Mouse (Mus musculus): ENCODE results near the gene Slc27a2. TPM values are rescaled to one million over a fixed set of nuclear protein-coding genes. Genes with fewer than 3 reads are reported as not detected.

Slc27a2 gene
- polyA plus RNA-seq (2014; fragmentation: Nextera tagmentation; extraction: Ambion mirVana), result 0.51 and 0.69 TPM in 2 replicates

- peak within 1 kb of the TSS; percentile 53 for H3K4me3 ChIP-seq (ENCODE audit: low read depth, low read length)
- peak within 1 kb of the TSS; percentile 97 for H3K4me2 ChIP-seq (ENCODE audit: low read depth)
- H3K27me3 ChIP-seq (ENCODE audit: control insufficient read depth, insufficient read depth, low read length), result peaks cover 29% of the 10 kb centered on the region
- ATAC-seq (ENCODE audit: insufficient read depth, low FRiP score, low TSS enrichment) (peak; percentile 72), DNase-seq (ENCODE audit: low spot score) (peak; percentile 67)
- H3K9me3 ChIP-seq (ENCODE audit: control insufficient read depth, low read length), result no peaks in the 10 kb centered on the region
- H3K36me3 ChIP-seq (ENCODE audit: control insufficient read depth, insufficient read depth, low read length), result no peaks in the 10 kb centered on the region
- no peak within 1 kb of the TSS for H3K27ac ChIP-seq (ENCODE audit: low read depth, low read length)
- H3K9ac ChIP-seq (ENCODE audit: low read length), result peak within 1 kb of the TSS; percentile 52
- WGBS, result 1% methylated on average over 52 of the region's 61 CpGs
- H3K4me1 ChIP-seq (ENCODE audit: control insufficient read depth, insufficient read depth, low read length), result peaks cover 4% of the 10 kb centered on the region; the same call in 1 of the 2 replicates
These were observed at the start of gene Slc27a2 for GRCm38 (mm10) chr2:126552357-126553290. TSS of gene Slc27a2 (plus strand) at chr2:126552407.

GRCm38 (mm10) chr2:126505156-126505555, 47.1 kb upstream of the Slc27a2 start:
- ATAC-seq (ENCODE audit: insufficient read depth, low FRiP score, low TSS enrichment) (no peak), DNase-seq (ENCODE audit: low spot score) (no peak)
- Histone ChIP-seq H3K36me3 (ENCODE audit: control insufficient read depth, insufficient read depth, low read length) (no peaks in the 10 kb centered on the region), H3K27me3 (ENCODE audit: control insufficient read depth, insufficient read depth, low read length) (no peaks in the 10 kb centered on the region), H3K27ac (ENCODE audit: low read depth, low read length) (no peak overlapping the region), H3K9ac (ENCODE audit: low read length) (no peak overlapping the region), H3K9me3 (ENCODE audit: control insufficient read depth, low read length) (no peaks in the 10 kb centered on the region), H3K4me3 (ENCODE audit: low read depth, low read length) (no peak overlapping the region), H3K4me2 (ENCODE audit: low read depth) (no peak overlapping the region), H3K4me1 (ENCODE audit: control insufficient read depth, insufficient read depth, low read length) (no peaks in the 10 kb centered on the region)
- 78% methylated on average over 1 of the region's 1 CpGs for WGBS

- Histone ChIP-seq H3K4me2 (ENCODE audit: low read depth) (no peak overlapping the region), H3K36me3 (ENCODE audit: control insufficient read depth, insufficient read depth, low read length) (no peaks in the 10 kb centered on the region), H3K4me1 (ENCODE audit: control insufficient read depth, insufficient read depth, low read length) (no peaks in the 10 kb centered on the region), H3K9me3 (ENCODE audit: control insufficient read depth, low read length) (no peaks in the 10 kb centered on the region), H3K9ac (ENCODE audit: low read length) (no peak overlapping the region), H3K4me3 (ENCODE audit: low read depth, low read length) (no peak overlapping the region), H3K27ac (ENCODE audit: low read depth, low read length) (no peak overlapping the region), H3K27me3 (ENCODE audit: control insufficient read depth, insufficient read depth, low read length) (no peaks in the 10 kb centered on the region)
- no peak for DNase-seq (ENCODE audit: low spot score)
- ATAC-seq (ENCODE audit: insufficient read depth, low FRiP score, low TSS enrichment), result no peak
- 93% methylated on average over 5 of the region's 5 CpGs for WGBS
These were observed 44.7 kb upstream of the Slc27a2 start for GRCm38 (mm10) chr2:126507477-126507876.

- Histone ChIP-seq H3K4me3 (ENCODE audit: low read depth, low read length) (no peak overlapping the region), H3K27me3 (ENCODE audit: control insufficient read depth, insufficient read depth, low read length) (no peaks in the 10 kb centered on the region), H3K36me3 (ENCODE audit: control insufficient read depth, insufficient read depth, low read length) (no peaks in the 10 kb centered on the region), H3K4me1 (ENCODE audit: control insufficient read depth, insufficient read depth, low read length) (no peaks in the 10 kb centered on the region), H3K4me2 (ENCODE audit: low read depth) (no peak overlapping the region), H3K9ac (ENCODE audit: low read length) (no peak overlapping the region), H3K9me3 (ENCODE audit: control insufficient read depth, low read length) (no peaks in the 10 kb centered on the region), H3K27ac (ENCODE audit: low read depth, low read length) (no peak overlapping the region)
- 50% methylated on average over 1 of the region's 1 CpGs for WGBS
- no peak for ATAC-seq (ENCODE audit: insufficient read depth, low FRiP score, low TSS enrichment)
- DNase-seq (ENCODE audit: low spot score), result no peak
These were observed 44.0 kb upstream of the Slc27a2 start for GRCm38 (mm10) chr2:126508228-126508627.

GRCm38 (mm10) chr2:126515069-126515826, 37.0 kb upstream of the Slc27a2 start:
- ATAC-seq (ENCODE audit: insufficient read depth, low FRiP score, low TSS enrichment) (no peak), DNase-seq (ENCODE audit: low spot score) (no peak)
- Histone ChIP-seq H3K4me2 (ENCODE audit: low read depth) (no peak overlapping the region), H3K4me3 (ENCODE audit: low read depth, low read length) (no peak overlapping the region), H3K27me3 (ENCODE audit: control insufficient read depth, insufficient read depth, low read length) (no peaks in the 10 kb centered on the region), H3K27ac (ENCODE audit: low read depth, low read length) (no peak overlapping the region), H3K4me1 (ENCODE audit: control insufficient read depth, insufficient read depth, low read length) (no peaks in the 10 kb centered on the region), H3K9me3 (ENCODE audit: control insufficient read depth, low read length) (no peaks in the 10 kb centered on the region), H3K36me3 (ENCODE audit: control insufficient read depth, insufficient read depth, low read length) (no peaks in the 10 kb centered on the region), H3K9ac (ENCODE audit: low read length) (no peak overlapping the region)
- WGBS, result 77% methylated on average over 6 of the region's 6 CpGs

GRCm38 (mm10) chr2:126519872-126520581, 32.2 kb upstream of the Slc27a2 start:
- H3K9ac ChIP-seq (ENCODE audit: low read length), result no peak overlapping the region
- H3K36me3 ChIP-seq (ENCODE audit: control insufficient read depth, insufficient read depth, low read length), result no peaks in the 10 kb centered on the region
- 92% methylated on average over 11 of the region's 11 CpGs for WGBS
- DNase-seq (ENCODE audit: low spot score), result no peak
- H3K27ac ChIP-seq (ENCODE audit: low read depth, low read length), result no peak overlapping the region
- ATAC-seq (ENCODE audit: insufficient read depth, low FRiP score, low TSS enrichment), result no peak
- H3K4me2 ChIP-seq (ENCODE audit: low read depth), result no peak overlapping the region
- H3K9me3 ChIP-seq (ENCODE audit: control insufficient read depth, low read length), result no peaks in the 10 kb centered on the region
- H3K4me1 ChIP-seq (ENCODE audit: control insufficient read depth, insufficient read depth, low read length), result no peaks in the 10 kb centered on the region
- H3K4me3 ChIP-seq (ENCODE audit: low read depth, low read length), result no peak overlapping the region
- no peaks in the 10 kb centered on the region for H3K27me3 ChIP-seq (ENCODE audit: control insufficient read depth, insufficient read depth, low read length)

GRCm38 (mm10) chr2:126520828-126521227, 31.4 kb upstream of the Slc27a2 start:
- H3K4me2 ChIP-seq (ENCODE audit: low read depth), result no peak overlapping the region
- no peak overlapping the region for H3K9ac ChIP-seq (ENCODE audit: low read length)
- no peaks in the 10 kb centered on the region for H3K9me3 ChIP-seq (ENCODE audit: control insufficient read depth, low read length)
- DNase-seq (ENCODE audit: low spot score) (no peak), ATAC-seq (ENCODE audit: insufficient read depth, low FRiP score, low TSS enrichment) (no peak; the same call in 1 of the 2 replicates)
- no peak overlapping the region for H3K27ac ChIP-seq (ENCODE audit: low read depth, low read length)
- no peaks in the 10 kb centered on the region for H3K4me1 ChIP-seq (ENCODE audit: control insufficient read depth, insufficient read depth, low read length)
- WGBS, result 16% methylated on average over 7 of the region's 7 CpGs
- no peaks in the 10 kb centered on the region for H3K27me3 ChIP-seq (ENCODE audit: control insufficient read depth, insufficient read depth, low read length)
- no peak overlapping the region for H3K4me3 ChIP-seq (ENCODE audit: low read depth, low read length)
- no peaks in the 10 kb centered on the region for H3K36me3 ChIP-seq (ENCODE audit: control insufficient read depth, insufficient read depth, low read length)

GRCm38 (mm10) chr2:126521471-126521870, 30.7 kb upstream of the Slc27a2 start:
- Histone ChIP-seq H3K27me3 (ENCODE audit: control insufficient read depth, insufficient read depth, low read length) (no peaks in the 10 kb centered on the region), H3K9ac (ENCODE audit: low read length) (no peak overlapping the region), H3K4me2 (ENCODE audit: low read depth) (no peak overlapping the region), H3K4me1 (ENCODE audit: control insufficient read depth, insufficient read depth, low read length) (no peaks in the 10 kb centered on the region), H3K27ac (ENCODE audit: low read depth, low read length) (no peak overlapping the region), H3K4me3 (ENCODE audit: low read depth, low read length) (no peak overlapping the region), H3K9me3 (ENCODE audit: control insufficient read depth, low read length) (no peaks in the 10 kb centered on the region), H3K36me3 (ENCODE audit: control insufficient read depth, insufficient read depth, low read length) (no peaks in the 10 kb centered on the region)
- DNase-seq (ENCODE audit: low spot score) (no peak), ATAC-seq (ENCODE audit: insufficient read depth, low FRiP score, low TSS enrichment) (no peak)
- 83% methylated on average over 10 of the region's 10 CpGs for WGBS
